Mouse (Mus musculus) adrenal gland, postnatal 10 days (tissue): ENCODE measurements around the gene Ovgp1. TPM values are rescaled to one million over a fixed set of nuclear protein-coding genes. Genes with fewer than 3 reads are reported as not detected.
A peak's percentile ranks its signal among the peaks of the same experiment; 100 is the strongest.
"Not testable (repeated sequence)": the region's sequence is repeated elsewhere in the genome, so short reads cannot be mapped to it uniquely, and the experiment has no call there.

Experiments
- DNase-seq: peaks from one replicate; pipeline ENCODE4 v3.0.0; 2021; ENCODE audit warnings: mixed read lengths
- long read RNA-seq, 2 experiments: library from polyadenylated mRNA; stranded (forward); transcript quantifications; one replicate each; pipeline ENCODE4 v2.0.0; 2021
- total RNA-seq, 2 experiments: library from RNA; stranded (reverse); gene quantifications; 2 replicates each; pipeline ENCODE4 v1.2.3; 2021

The Ovgp1 gene
- total RNA-seq, result 1 to 10 TPM in 1 of 2 experiments, under 1 TPM in 1; 0.75 to 2.8 TPM
- long read RNA-seq, experiment 1, result 0 reads
- long read RNA-seq, experiment 2, partial matches to known transcripts, result 1 of 1 reads
- long read RNA-seq, experiment 2, other reads (novel, unspliced or antisense), result 0 of 1 reads

DNA sequence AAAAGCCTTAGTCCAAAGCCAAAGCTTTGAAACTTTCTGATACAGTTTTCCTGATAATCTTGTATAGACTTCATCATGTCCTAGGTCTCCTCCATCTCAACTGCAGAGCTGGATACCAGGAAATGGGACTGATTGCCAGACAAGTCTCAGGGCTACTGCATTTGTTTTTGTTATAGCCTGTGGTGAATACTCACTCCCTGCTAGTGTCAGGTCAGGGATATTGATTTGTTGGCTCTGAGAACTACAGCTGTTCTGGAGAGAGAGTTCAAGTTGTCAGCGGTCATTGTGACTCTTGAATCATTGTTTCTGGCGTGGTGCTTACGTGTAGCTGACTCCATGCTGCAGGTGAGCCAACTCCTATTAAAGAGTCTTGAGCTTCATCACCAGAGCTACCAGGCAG is at the start of gene Ovgp1:
Gene Ovgp1, plus strand, starts transcription at position 301 of the 400 bp plus-strand sequence.
- no peak for DNase-seq

GRCm38 (mm10) chr3:105924616-105925015 is 48.9 kb upstream of the Ovgp1 start:
- DNase-seq, result no peak

- DNase-seq, result no peak
Measured at GRCm38 (mm10) chr3:105927561-105928194, 45.8 kb upstream of the Ovgp1 start.

- no peak for DNase-seq
Measured at GRCm38 (mm10) chr3:105928195-105928569, 45.3 kb upstream of the Ovgp1 start.

DNA sequence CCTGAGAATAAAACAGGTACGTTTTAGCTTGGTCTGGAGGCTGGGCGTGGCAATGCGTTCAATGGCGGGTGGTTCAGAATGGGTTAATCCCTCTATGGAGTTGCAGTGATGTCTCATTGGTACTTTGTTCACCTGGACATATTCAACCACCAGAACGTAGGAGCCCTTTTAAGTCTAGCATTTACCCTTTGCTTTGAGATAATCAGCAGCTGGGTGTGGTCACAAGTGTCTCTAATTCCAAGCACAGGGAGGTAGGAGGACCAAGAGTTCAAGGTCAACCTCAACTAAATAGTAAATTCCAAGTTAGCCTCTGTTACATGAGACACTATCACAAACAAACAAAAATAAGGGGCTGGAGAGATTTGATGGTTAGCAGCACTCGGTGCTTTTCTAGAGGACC is 44.7 kb upstream of the Ovgp1 start:
- DNase-seq, result no peak

DNA sequence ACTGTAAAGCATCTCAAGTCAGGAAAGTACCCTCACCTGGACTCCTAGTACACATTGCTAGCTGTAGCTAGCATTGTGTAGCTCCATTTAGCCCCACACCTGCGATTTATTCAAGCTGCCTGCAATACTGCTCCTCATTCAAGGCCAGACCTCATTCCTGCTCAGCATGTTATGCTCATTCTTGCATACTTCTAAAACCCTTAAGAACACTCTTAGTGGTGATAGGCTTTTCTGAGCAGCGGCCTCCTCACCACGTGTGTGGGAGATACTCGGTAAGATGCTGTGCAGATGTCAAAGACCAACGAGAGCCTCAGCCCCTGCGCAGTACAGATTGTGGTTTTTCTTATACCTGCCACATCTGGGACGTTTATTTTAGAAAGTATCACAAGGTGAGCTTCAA is 43.7 kb upstream of the Ovgp1 start:
- DNase-seq, result no peak

DNA sequence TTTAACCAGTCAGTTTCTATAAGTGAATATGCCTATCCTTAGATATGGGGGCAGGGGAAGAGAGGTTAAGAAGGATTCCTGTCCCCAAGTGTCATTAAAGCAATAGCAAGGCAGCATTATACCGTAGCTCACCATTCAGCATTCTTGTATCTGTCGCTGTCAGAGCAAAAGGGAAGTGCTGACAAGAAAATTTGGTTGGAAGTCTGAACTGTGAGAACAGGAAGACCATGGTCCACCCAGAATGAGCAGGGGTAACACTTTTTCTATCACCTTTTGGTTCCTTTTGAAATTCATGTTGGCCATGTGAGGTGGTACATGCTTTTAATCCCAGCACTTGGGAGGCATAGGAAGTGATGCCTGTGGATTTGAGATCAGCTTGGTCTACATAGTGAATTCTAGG is 42.4 kb upstream of the Ovgp1 start:
- DNase-seq, result no peak

- DNase-seq, result no peak
Measured at GRCm38 (mm10) chr3:105932240-105933071, 41.1 kb upstream of the Ovgp1 start, which contains the start of gene I830077J02Rik. TSS of gene I830077J02Rik (minus strand) at chr3:105932664.

- DNase-seq, result no peak
Measured at GRCm38 (mm10) chr3:105933926-105934325, 39.6 kb upstream of the Ovgp1 start.

GRCm38 (mm10) chr3:105935033-105935432 is 38.5 kb upstream of the Ovgp1 start:
- peak; percentile 81 for DNase-seq

DNA sequence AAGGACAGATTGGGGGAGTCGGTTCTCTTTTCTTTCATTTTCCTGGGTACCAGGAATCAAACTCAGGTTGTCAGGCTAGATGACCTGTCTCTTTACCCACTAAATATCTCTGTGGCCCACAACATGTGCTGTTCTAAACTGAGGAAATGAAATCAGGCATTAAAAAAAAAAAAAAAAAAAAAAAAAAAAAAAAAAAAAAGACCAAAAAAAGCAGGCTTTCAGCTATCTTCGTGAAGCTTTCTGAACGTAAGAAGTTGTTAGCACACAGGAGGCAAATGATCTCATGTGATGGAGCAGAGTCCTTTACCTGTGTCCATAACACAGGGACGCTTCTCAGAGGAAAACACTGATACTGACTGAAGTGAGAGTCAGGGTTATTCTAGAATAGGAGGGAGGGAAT is 37.4 kb upstream of the Ovgp1 start:
- no peak for DNase-seq

GRCm38 (mm10) chr3:105951348-105951747 is 22.2 kb upstream of the Ovgp1 start:
- DNase-seq, result no peak

DNA sequence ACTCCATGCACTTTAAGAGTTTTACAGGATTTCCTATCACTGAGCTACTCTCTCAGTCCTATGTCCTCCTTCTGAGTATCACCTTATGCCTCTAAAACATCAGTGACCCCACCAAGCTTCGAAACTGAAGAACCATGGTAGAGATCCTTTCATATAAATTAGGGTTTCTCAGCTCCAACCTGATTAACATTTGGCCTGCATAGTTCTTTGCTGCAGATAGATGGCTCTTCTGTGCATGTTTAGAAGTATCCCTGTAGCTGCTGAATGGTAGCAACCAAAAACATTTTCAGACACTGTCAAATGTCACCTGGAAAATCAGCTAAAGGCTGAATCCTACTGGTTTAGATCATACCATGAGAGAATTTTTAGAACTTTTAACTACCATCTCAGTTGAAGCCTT is 16.3 kb upstream of the Ovgp1 start:
- DNase-seq, result no peak

DNA sequence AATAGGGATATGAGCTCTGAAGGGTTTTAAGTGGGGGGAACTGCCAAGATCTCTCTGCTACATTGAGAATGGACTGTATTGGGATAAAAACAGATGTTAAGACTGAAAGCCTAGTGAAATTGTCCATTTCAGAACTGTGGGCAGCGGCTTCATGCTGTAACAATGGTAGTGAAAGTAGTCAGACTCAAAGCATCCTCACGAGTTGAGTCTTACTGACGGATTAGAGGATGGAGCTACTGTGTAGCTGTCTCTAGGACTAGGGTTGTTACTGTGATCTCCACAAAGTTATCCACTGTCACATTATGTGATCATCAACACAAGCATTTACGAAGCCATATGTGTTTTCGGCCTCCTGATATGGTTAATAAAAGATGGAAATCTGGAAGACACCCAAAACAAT is 15.3 kb upstream of the Ovgp1 start:
- no peak for DNase-seq

DNA sequence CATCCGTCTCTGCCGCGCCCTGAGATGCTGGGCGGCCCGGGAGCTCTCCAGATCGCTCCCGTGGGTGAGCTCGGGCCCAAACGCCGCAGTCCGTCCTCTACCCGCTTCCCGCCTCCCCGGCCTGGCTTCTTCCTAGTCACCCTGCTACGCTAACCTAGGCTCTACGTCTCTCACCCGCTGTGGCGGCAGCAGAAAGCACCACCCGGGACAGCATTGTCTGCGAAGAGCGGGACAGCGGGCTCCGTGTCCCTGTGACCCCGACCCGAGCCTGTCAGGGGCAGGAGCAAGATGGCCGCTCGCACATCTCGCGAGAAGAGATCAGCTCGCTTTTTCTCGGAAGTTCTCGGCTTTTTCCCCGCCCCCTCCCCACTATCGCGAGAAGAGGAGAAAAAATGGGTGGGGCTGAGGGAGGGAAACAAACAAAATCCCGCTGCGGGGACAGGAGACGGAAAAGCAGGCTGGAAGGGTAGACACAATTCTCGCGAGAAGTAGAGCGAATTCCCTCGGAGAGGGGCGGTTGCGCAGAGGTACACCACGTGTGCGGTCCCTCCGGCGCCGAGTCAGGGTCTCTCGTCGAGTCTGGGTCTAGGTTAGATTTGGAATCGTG is 14.4 kb upstream of the Ovgp1 start, which contains the start of gene Wdr77:
Gene Wdr77, plus strand, starts transcription at position 396 of the 607 bp plus-strand sequence.
- peak; percentile 97 for DNase-seq

DNA sequence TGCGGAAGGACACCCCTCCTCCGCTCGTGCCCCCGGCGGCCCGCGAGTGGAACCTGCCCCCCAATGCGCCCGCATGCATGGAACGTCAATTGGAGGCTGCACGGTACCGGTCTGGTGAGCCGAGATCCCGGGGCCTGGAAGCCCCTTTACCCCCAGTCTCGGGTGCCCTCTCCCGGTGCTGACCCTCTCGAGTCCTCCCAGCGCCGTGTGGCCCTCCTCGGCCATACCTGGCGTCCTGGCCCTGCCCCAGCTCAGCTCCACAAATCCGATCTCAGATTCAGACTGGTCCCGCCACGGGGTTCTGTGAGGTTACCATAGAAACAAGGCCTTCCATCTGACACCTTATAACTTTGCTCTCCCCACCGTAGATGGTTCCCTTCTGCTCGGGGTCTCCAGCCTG is 13.9 kb upstream of the Ovgp1 start:
- no peak for DNase-seq

GRCm38 (mm10) chr3:105959999-105960398 is 13.5 kb upstream of the Ovgp1 start, which contains the start of gene Atp5f1:
TSS of gene Atp5f1 (minus strand) at chr3:105960099.
- DNase-seq, result no peak

GRCm38 (mm10) chr3:105960700-105961099 is 12.8 kb upstream of the Ovgp1 start:
- no peak for DNase-seq

DNA sequence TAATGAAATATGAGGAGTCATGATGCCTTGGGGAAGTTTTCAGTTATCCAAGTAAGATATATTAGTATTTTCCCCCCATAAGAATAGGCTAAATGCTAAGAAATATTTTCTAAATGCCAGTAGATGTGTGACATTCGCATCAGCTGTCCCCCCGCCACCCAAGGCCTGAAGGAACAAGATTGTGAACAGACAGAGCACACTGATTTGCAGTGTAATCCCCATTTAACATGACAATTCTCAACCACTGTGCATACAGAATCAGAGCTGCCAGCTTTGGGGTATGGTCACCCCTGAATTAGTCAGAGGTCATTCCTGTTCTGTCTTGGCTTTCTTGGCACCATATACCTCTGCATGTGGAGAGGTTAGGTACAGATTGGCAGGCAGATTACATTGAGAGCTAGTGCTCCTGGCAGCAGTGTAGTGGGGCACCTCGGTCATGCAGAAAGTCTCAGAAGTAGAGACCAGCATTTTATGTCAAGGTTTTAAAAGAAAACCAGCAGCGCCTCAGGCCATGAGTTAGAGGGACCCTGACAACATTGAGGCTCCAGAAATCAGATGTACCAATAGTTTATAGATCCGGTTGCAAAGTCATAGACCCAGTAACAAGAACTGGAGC is 1.6 kb upstream of the Ovgp1 start:
- DNase-seq, result no peak

DNA sequence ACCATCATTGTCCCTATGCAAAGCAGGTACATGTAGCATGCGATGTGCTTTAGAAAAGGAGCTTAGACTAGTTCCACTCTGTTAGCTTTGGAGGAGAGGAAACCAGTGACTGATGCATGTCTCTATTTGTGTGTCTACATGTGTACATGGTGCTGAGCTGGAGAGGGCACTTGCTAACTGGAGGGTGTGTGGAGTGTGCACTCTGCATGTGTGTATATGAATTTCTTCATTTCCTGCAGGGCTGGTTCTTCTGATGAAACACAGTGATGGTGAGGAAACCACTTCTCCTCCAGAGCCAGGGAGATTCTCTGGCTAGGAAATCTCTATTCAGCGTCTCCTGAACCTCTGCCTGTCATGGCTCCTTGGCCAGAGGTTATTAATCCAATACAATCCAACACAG is 663 bp downstream of the Ovgp1 start:
- no peak for DNase-seq

- DNase-seq, result not testable (repeated sequence)
Measured at GRCm38 (mm10) chr3:105989611-105990010, 16.1 kb downstream of the Ovgp1 start.

GRCm38 (mm10) chr3:105991653-105992283 is 18.3 kb downstream of the Ovgp1 start:
- DNase-seq, result peak; percentile 69
